In genomic region chr2:3752365-3752764, GRCm38 (mm10) we compare ENCODE assay signal across 14 mouse cellular contexts.
A peak's percentile ranks its signal among the peaks of the same experiment; 100 is the strongest.
DNase-seq lines count a peak whose midpoint lies in the region; ATAC-seq and TF ChIP-seq lines count a peak whose summit lies in the region.
"Had no signal": no experiment of that assay in that cellular context is flagged by ENCODE, and none has a peak within 500 bp of the region (broad histone marks: within the 10 kb centered on the region; RNA-seq: fewer than 3 reads in every experiment).

No protein-coding gene starts in this region.

- H3K36me3 ChIP-seq in kidney, adult 2 months (ENCODE audit: control insufficient read depth, insufficient read depth, low read length) = no peaks in the 10 kb centered on the region
- no peaks in the 10 kb centered on the region for H3K36me3 ChIP-seq in stomach, embryonic 16.5 days (ENCODE audit: control insufficient read depth, insufficient read depth, low read length)
- H3K36me3 ChIP-seq in embryonic facial prominence, embryonic 10.5 days (replicated peaks) = no peaks in the 10 kb centered on the region
- H3K36me3 ChIP-seq: embryonic facial prominence, embryonic 15.5 days; midbrain, embryonic 12.5 days had no signal

- no peak for TF ChIP-seq CTCF in kidney, adult 2 months (conservative IDR thresholded peaks at IDR 0.05; ENCODE audit: insufficient read depth, insufficient read length, low read depth, low read length)

- peaks cover 38% of the 10 kb centered on the region for H3K4me1 ChIP-seq in kidney, adult 2 months (ENCODE audit: control insufficient read depth, insufficient read depth, low read length)
- H3K4me1 ChIP-seq in stomach, embryonic 16.5 days (ENCODE audit: control insufficient read depth, insufficient read depth, low read length) = peaks cover 45% of the 10 kb centered on the region
- peaks cover 40% of the 10 kb centered on the region for H3K4me1 ChIP-seq in embryonic facial prominence, embryonic 10.5 days

- H3K27ac ChIP-seq in kidney, adult 2 months (ENCODE audit: insufficient read depth, low read depth, low read length) = peak overlapping the region; percentile 0; the same call in 1 of the 2 replicates
- H3K27ac ChIP-seq in stomach, embryonic 16.5 days (ENCODE audit: low read length) = peak overlapping the region; percentile 36
- no peak overlapping the region for H3K27ac ChIP-seq in embryonic facial prominence, embryonic 10.5 days (replicated peaks)
- H3K27ac ChIP-seq: embryonic facial prominence, embryonic 15.5 days; midbrain, embryonic 12.5 days had no signal

- DNase-seq in kidney, adult 2 months = peak; percentile 58
- DNase-seq in kidney, postnatal 4 days = no peak
- peak; percentile 65 for DNase-seq in lung, postnatal 36 days
- no peak for DNase-seq in lung, postnatal 4 days
- no peak for DNase-seq in frontal cortex, postnatal 14 days (ENCODE audit: low spot score in 2 of 2)
- DNase-seq in embryonic facial prominence, embryonic 10.5 days (ENCODE audit: low spot score) = no peak
- DNase-seq: cerebellum, postnatal 25 days; forebrain, postnatal 0 days; heart, postnatal 10 days had no signal

- H3K9ac ChIP-seq in stomach, embryonic 16.5 days (ENCODE audit: low read length) = no peak overlapping the region
- H3K9ac ChIP-seq: embryonic facial prominence, embryonic 15.5 days; forebrain, postnatal 0 days; midbrain, embryonic 12.5 days had no signal

- H3K4me3 ChIP-seq in kidney, adult 2 months (ENCODE audit: insufficient read depth, low read depth, low read length) = no peak overlapping the region
- no peak overlapping the region for H3K4me3 ChIP-seq in stomach, embryonic 16.5 days (replicated peaks; ENCODE audit: low read length)
- H3K4me3 ChIP-seq in embryonic facial prominence, embryonic 10.5 days = no peak overlapping the region
- H3K4me3 ChIP-seq: embryonic facial prominence, embryonic 15.5 days; midbrain, embryonic 12.5 days had no signal

- peak overlapping the region; percentile 6; the same call in 1 of the 2 replicates for H3K4me2 ChIP-seq in stomach, embryonic 16.5 days (ENCODE audit: low read depth, low read length)
- H3K4me2 ChIP-seq: embryonic facial prominence, embryonic 15.5 days; midbrain, embryonic 12.5 days had no signal

- H3K9me3 ChIP-seq in stomach, embryonic 16.5 days (replicated peaks; ENCODE audit: control insufficient read depth, low read length) = no peaks in the 10 kb centered on the region
- no peaks in the 10 kb centered on the region for H3K9me3 ChIP-seq in embryonic facial prominence, embryonic 10.5 days
- H3K9me3 ChIP-seq: embryonic facial prominence, embryonic 15.5 days; midbrain, embryonic 12.5 days had no signal

- peak; percentile 54 for ATAC-seq in granulocyte monocyte progenitor cell, adult 5-6 weeks (replicated peaks; ENCODE audit: poor library complexity, severe bottlenecking)
- no peak for ATAC-seq in stomach, embryonic 16.5 days (ENCODE audit: insufficient read depth, low FRiP score)
- ATAC-seq: forebrain, postnatal 0 days; hindbrain, embryonic 16.5 days had no signal

- 31% methylated on average over 7 of the region's 7 CpGs for WGBS in kidney, adult 2 months
- WGBS in stomach, embryonic 16.5 days = 38% methylated on average over 7 of the region's 7 CpGs
- 75% methylated on average over 7 of the region's 7 CpGs for WGBS in embryonic facial prominence, embryonic 10.5 days

- no peaks in the 10 kb centered on the region for H3K27me3 ChIP-seq in kidney, adult 2 months (replicated peaks; ENCODE audit: control insufficient read depth, insufficient read depth, low read length)
- no peaks in the 10 kb centered on the region for H3K27me3 ChIP-seq in stomach, embryonic 16.5 days (ENCODE audit: control insufficient read depth, insufficient read depth, low read length)
- no peaks in the 10 kb centered on the region for H3K27me3 ChIP-seq in embryonic facial prominence, embryonic 10.5 days (replicated peaks; ENCODE audit: low read depth, poor library complexity, severe bottlenecking)
- H3K27me3 ChIP-seq: embryonic facial prominence, embryonic 15.5 days; midbrain, embryonic 12.5 days had no signal

- no peak for TF ChIP-seq POLR2A in kidney, adult 2 months (IDR thresholded peaks at IDR 0.05; ENCODE audit: low read depth, low read length)

Comparison
In these comparisons a context has a peak if more than half of its experiments do, and no peak if none do; other contexts are left out.
1. DNase-seq: peak in kidney, adult 2 months (single experiment) and lung, postnatal 36 days (single experiment); none in kidney, postnatal 4 days (0 of 2), lung, postnatal 4 days (0 of 2), frontal cortex, postnatal 14 days (0 of 2) and embryonic facial prominence, embryonic 10.5 days (single experiment).